Mouse (Mus musculus) c-Kit-positive CD71-positive TER-119-negative erythroid progenitor cells, embryonic 14.5 days (primary cell): ENCODE results near the gene Ggta1.

Experiments
- DNase-seq: peaks from one replicate; pipeline ENCODE4 v3.0.0-alpha.2; 2013; ENCODE audit warnings: low read depth

Ggta1 gene

GRCm38 (mm10) chr2:35462791-35463281 lies at the start of gene Ggta1:
Gene Ggta1 (minus strand): TSS chr2:35463231.
- no peak for DNase-seq

- DNase-seq = no peak
These were observed 49.2 kb upstream of the Ggta1 start for GRCm38 (mm10) chr2:35512226-35512625.

- no peak for DNase-seq
These were observed 47.9 kb upstream of the Ggta1 start for GRCm38 (mm10) chr2:35510920-35511319.

GRCm38 (mm10) chr2:35509888-35510287 lies 46.9 kb upstream of the Ggta1 start:
- DNase-seq = no peak

- DNase-seq = no peak
These were observed 46.3 kb upstream of the Ggta1 start for GRCm38 (mm10) chr2:35509343-35509667.

- DNase-seq = no peak
These were observed 45.7 kb upstream of the Ggta1 start for GRCm38 (mm10) chr2:35508597-35509342.

GRCm38 (mm10) chr2:35507191-35507511 lies 44.1 kb upstream of the Ggta1 start:
- DNase-seq = no peak

- DNase-seq = peak; percentile 70
These were observed 43.5 kb upstream of the Ggta1 start for GRCm38 (mm10) chr2:35506311-35507190.

- no peak for DNase-seq
These were observed 42.7 kb upstream of the Ggta1 start for GRCm38 (mm10) chr2:35505519-35506286.

GRCm38 (mm10) chr2:35504417-35504776 lies 41.4 kb upstream of the Ggta1 start:
- DNase-seq = peak; percentile 72

- no peak for DNase-seq
These were observed 40.8 kb upstream of the Ggta1 start for GRCm38 (mm10) chr2:35503723-35504416.

GRCm38 (mm10) chr2:35503021-35503722 lies 40.1 kb upstream of the Ggta1 start:
- no peak for DNase-seq

- DNase-seq = no peak
These were observed 39.5 kb upstream of the Ggta1 start for GRCm38 (mm10) chr2:35502561-35502960.

GRCm38 (mm10) chr2:35499474-35499873 lies 36.4 kb upstream of the Ggta1 start:
- DNase-seq = peak; percentile 80

GRCm38 (mm10) chr2:35498961-35499360 lies 35.9 kb upstream of the Ggta1 start:
- no peak for DNase-seq

- DNase-seq = no peak
These were observed 34.7 kb upstream of the Ggta1 start for GRCm38 (mm10) chr2:35497662-35498196.

- no peak for DNase-seq
These were observed 33.4 kb upstream of the Ggta1 start for GRCm38 (mm10) chr2:35496279-35497013.

- DNase-seq = no peak
These were observed 32.7 kb upstream of the Ggta1 start for GRCm38 (mm10) chr2:35495486-35496278.

- no peak for DNase-seq
These were observed 30.5 kb upstream of the Ggta1 start for GRCm38 (mm10) chr2:35493566-35493965.
